Mouse (Mus musculus): ENCODE results near the gene Dgkg.

Gene Dgkg

DNA sequence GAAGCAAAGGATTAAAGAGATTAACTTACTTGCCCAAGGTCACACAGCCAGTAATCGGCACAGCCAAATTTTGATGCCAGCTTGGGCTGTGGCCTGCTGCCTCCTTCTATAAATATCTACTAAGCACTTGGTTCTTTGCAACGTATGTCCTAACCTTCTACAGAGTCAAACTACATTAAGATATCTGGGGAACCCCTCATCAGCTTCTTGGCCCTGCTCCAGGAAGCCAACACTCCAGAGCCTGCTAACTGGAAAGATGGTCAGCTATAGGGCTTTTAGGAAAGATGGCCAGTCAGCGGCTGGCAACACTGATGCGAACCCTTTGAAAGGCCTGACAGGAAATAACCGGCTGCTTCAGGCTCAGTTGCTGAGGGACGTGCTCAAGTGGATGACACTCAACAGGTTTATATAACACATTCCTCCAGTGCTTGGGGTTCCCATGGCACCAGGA, 114.3 kb downstream of the Dgkg start:
- no peak for DNase-seq

DNA sequence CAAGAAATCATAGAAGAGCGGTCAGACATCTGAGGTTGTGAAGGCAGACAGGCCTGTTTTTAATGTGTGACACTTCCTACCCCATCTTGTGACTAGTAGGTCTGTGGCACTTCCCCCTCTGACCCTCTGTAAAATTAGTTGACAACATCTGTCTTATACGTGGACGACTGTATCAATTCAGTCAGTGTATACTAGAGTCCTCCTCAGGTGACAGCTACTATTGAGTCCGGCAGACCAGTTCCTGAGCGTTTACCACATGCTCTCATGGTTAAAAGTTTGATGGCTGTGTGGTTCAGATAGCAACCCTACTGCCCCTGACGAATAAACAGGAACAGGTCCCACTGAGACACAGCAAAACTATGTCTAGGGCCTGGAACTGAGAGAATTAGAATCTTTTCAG, 117.7 kb downstream of the Dgkg start:
- DNase-seq: no peak

DNA sequence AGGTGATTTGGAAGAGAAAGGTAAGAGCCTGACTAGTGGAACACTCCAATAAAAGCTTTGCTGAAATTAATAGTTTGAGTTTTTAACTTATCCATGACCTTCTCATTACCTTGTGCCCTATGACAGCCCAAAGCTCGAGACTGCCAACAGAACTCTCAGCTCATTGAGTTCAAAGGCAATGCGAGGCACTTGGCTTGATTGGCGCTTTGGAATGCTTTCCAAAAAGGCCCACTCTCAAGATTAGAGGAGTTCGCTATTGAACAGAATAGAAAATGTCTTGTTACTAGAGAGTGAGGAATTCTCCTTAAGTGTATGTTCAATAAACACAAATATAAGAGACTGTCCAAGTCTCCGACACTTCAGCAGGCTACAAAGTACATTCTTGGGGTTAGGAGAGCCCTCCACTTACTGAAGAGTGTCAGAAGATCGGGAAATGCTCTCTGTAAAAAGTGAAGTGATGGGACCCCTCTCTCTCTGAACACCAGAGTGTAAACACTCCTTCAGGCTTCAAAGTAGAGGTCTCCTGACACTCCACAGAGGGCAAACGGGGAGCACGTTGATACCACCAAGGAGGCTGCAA, 120.3 kb downstream of the Dgkg start:
- no peak for DNase-seq

DNA sequence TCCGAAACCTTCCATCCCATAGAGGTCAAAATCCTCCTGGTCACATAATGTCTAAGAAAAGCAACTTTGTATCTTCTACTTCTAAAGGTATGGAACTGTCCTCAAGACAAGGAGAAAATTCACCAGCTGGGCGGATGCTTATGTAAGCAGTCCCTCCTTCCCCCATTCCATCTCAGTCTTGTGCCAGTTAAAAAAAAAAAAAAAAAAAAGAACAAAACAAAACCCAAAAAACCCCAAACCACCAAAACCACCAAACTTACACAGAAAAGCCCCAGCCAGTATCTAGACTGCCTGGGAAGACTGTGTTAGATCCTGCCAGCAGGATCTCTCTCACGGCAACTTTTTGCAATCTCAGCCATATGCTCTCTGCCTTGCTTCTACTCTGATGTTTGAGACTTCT, 123.9 kb downstream of the Dgkg start:
- no peak for DNase-seq

DNA sequence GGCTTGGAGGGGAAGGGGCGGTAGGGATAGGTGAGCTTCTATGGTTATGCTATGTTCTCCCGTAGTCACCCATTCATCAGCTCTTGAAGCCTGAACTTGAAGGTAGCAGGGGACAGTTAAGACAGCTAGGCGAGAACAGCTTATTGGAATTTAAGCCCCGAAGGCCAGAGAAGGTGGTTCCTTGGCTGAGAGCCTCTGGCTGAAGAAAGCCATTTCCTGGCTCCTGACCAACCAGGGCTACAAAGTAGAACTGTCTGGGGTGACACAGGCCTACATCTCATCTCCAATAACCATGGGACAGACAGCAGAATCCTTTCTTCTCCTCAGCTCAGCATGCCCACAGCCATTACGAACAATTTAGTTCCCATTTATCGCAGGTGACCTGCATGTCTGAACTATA, 125.2 kb downstream of the Dgkg start:
- peak in 1 of 2 experiments; percentile 57 for DNase-seq

DNA sequence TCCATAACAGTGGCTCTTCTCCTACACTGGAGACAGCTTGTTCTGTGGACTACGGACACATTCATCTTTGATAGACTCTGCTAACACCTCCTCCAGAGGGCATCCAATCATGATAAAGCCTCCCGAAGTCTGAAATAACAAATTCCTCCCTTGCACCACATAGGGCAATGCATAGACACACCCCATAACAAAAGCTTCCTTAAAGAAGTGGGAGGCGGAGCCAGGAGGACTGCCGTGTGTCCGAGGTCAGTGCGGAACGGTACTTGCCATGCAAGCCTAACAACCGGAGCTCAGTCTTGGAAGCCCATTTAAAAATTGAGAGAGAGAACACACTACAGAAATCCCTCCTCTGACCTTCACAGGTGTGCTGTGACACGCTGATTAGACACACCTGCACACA, 126.0 kb downstream of the Dgkg start:
- DNase-seq: no peak

DNA sequence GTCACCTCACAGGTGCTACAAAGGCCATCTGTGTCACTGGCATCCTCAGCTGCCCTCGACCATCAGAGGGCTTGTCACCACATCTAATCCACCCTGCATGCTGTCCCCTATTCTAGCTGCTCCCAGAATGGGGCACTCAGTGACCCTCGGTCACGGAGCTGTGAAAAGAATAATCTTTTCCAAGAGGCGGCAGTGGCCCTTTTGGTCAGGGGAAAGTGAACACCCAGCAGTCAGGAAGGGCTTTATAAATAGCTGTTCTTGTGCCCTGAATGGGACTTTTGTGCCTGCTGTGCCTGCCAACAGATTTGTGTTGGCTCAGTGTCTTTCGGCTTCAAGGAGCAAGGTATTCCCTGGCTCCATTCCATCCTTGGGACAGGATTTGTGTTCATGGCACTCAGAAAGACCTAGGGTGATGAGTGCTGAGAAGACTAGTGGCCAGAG, 129.5 kb downstream of the Dgkg start:
- peak; percentile 62 to 70 for DNase-seq

DNA sequence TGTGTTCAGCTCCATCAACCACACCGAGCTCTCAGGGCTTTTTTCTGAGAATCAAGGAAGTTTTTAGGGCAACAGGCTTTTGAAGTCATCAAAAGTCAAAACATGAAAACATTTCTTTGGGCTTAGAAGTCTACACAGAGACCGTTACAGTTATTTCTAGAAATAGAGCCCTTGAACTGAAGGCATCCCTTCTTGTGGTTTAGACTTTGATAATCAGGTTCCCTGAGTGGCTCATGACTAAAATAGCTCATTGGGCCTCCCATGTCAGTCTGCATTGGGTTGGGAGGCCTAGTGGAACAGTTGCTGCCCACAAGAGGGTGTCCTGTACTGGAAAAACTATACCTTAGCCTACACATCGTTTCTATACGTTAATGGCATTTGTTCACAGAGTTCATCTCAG, 130.6 kb downstream of the Dgkg start:
- no peak for DNase-seq

DNA sequence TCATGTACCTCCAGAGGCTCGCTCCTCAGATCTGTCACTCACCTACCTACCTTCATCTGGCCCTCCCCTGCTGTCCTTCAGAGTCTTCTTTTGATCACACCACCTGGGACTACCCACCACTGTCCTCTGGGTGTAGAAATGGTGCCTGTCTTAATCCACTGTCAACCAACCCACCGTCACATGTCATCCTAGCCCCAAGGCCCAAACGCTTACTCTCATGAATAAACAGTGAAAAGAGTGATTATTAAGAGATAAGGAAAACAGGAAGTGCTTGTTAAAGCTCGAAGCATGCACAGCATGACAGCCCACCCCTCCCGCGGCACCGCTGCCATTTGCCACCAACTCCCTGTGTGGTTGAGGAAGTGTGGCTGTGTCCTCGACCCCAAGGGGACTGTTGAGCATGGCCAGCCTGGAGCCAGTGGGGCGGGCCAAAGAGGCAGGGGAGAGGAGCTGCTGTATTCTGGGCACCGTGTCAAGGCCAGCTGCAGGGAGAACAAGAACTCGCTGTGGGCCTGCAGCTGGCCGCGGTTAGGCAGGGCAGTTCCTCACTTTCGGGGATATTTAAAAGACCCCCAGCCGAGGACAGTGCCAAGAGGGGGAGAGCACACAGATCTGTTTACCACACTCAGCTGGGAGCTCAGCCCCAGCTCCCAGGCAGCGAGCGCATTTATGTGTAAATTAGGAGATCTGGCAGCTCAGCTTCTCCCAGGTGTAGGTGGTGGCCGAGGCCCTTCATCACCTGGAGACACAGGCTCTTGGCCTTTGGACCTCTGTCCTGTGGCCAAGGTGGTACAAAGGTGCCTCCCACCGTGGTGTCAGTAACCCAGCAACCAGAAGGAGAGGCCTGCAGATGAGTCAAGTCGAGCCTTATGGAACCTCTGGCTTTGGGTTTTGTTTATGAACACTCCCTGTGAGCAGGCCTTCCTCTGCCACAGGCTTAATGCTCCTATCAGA, 139.3 kb downstream of the Dgkg start:
- DNase-seq: peak in 1 of 2 experiments; percentile 50

DNA sequence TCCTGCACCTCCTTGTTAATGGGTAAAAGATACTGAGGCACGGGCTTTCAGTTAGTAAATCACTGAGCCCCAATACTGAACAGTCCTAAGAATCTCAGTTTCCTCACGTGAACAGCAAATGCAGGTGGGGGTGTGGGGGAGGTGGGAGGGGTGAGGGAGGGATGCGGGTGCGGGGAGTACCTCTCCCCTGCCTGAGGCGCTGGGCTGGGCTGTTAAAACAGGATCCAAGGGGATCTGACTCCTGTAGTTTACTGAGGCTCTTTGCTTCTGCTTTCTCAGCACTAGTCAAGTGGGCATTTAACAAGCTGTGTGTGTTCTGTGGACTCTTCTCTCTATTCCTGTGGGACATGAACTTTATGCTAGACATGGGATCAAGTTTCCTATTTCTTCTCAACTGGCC, 141.5 kb downstream of the Dgkg start:
- DNase-seq: no peak

DNA sequence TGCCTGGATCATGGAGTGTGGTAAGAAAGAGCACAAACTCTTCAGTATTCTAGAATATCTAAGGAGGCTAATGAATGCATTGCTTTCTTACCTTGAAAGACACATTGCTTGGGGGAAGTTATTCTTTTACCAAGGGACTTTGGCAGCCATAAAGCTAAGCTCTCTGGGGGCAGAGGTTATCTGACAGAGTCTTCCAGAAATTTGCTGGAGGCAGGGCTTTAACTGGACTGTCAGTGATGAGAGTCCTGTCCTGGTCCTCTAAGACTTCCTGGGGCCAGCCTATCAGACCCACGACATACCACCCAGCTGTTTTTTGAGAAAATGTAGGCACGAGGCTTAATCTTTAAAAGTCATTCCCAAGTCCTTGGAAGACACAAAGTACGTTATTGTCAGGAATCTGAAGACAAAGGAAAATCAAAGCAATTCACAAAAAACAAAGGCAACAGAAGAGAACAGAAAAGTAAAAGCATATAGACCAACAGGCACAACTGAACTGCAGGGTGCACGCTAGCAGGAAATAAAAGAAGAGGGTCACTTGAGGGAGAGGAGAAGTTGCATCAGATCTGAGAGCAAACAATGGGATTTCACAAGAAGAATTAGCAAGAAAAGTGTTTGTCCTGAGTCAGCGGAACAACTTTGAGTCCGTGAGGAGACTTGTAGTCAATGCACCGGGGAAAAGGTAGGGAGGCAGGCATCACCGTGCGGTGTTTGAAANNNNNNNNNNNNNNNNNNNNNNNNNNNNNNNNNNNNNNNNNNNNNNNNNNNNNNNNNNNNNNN, 146.0 kb downstream of the Dgkg start:
- no peak for DNase-seq

DNA sequence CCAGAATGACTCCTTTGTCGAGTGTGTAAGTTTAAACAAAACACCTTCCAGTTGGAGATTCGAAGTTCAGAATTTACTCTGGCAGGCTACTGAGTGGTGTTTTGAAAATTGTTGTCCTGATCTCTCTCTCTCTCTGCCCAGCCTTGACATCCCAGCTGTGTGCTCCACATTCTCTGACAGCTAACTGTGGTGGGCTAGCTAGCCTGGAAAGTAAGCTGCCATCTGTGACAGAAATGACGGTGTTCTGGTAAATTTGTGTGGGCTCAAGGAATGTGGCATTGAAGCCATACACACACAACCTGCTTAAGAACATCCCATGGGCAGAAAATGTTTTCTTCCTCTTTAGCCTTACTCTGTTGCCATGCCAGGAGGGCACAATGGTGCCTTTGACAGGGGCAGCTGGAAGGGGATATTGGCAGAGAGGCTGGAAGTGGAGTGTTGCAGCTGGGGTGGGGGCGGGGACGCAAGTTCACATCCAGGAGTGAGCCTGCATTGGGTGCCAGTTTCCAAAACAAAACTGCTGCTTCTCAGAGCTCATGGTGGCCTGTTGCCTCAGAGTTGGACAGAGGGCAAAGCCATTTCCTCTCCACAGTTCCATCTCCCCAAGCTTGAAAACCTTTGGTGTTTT, 148.0 kb downstream of the Dgkg start:
- no peak for DNase-seq

DNA sequence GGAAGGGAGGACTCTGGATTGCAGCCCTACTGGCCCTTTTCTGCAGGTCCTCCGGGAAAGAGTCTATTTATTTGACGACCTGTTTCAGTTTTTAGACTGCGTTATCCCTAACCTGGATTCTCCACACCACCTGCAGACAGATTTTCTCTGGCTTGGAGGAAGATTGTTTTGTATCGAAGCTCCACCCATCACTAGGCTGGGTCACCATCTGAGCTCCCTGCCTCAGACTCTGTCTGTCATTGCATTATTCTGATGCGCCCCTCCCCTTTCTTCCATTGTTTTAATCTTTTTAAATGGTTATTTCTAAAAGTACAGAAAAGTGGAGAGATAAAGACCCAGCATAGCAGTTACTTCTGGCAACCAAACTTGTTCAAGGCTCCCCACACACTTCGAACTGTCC, 151.4 kb downstream of the Dgkg start:
- no peak for DNase-seq

DNA sequence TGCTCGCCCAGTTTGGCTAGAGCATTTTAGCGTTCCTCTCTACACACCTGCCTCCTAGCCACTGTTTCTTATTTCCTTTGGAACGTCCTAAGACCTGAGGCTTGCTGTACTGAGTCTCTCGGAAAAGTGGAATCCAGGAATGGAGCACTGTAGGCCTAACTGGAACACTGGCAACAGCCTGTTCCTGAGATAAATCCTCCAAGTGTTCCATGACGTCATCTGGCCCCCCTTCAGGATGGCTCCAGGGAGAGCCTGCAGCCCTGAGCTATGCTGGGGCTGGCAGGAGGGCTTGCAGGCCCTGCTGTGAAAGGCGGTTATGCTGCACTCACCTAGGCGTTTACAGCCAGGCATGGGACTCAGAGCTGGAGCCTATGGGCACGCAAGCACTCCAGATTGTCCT, 152.2 kb downstream of the Dgkg start:
- DNase-seq: peak in 1 of 2 experiments; percentile 56

DNA sequence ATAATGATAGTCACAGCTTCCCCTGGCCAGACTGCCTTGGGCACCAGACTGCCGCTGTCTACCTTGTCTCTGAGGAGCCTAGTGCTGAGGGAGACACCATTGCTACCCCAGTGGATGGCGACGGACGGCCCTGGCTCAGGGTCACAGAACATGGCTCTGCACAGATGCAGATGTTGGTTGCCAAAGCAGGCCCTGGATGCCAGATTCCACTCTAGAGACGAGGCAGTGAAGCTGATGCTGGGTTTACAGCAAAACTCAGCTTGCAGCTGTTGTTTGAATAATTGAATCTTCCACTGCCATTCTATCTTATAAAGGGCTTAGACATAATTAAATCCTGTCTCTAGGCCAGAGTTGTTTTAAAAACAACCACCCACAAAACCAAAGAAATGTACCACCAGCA, 153.0 kb downstream of the Dgkg start:
- DNase-seq: no peak

DNA sequence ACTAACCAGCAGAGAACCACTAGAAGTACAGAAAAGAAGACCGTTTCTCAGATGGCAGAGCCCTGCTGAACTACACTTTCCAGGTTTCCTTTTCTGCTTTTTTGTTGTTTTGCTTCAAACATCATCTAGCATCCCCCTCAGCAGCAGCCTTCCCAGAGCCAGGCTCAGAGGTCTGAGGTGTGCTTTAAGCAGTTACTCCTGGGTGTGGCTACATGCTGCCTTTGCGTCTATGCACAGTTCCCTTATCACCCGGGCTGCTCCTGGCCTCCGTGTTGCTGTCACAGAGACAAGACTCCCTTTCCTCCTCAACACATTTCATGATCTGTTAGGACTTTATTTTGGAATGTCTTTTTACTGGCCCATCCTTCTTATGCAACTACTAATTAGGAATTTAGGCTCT, 153.6 kb downstream of the Dgkg start:
- DNase-seq: no peak

DNA sequence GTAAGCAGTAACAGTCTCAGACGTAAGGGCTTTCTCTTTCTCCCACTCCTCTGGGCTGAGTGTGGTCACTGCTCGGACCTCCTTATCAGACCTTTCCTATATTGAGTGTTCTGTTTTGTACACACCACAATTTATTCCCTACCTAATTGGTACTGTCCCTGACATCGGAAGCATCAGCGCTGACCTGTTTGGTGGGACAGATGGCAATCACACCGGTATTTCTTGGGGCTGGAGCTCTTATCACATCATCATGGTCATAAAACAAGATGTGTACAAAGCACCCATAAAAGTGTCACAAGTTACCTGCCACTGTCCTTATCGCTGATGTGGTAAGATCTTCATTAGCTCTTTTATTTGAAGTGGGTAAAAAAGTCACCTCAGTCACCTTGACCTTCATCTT, 155.2 kb downstream of the Dgkg start:
- no peak for DNase-seq

DNA sequence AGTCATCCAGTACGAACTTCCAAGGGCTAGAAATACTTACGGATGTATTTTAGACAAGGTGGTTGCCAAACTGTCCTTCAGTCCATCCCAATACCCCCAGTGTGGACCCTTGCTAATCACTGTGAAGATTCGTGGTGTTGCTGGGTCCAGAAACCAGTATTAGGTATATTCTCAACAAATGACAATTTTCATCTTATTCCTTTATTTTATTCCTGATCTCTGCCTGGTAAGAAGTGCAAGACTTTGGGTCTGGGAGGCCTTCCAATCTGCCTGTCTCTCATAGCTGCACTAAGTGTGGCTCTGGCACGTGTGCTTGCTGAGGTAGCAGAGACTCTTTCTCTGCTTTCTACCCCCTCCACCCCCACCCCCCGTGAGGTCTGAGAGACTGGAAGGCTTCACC, 156.5 kb downstream of the Dgkg start:
- DNase-seq: no peak

DNA sequence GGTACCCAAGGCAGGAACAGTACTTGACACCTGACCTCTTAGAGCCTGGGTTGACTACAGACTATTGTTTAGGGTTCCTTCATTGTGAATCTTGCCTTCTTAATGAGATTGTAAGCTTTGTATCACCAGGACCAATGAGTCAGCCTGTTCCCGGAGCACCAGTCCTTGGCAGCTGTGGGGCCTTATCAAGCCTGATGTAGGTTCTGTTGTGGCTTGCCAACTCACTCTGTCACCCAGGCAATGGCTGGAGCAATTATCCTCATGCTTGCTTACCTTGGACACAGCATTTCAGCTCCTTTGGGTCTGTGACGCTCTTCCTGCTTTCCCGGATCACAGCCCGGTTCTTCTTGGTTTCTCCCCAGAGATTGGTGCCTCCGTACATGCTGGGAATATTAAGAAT, 157.1 kb downstream of the Dgkg start:
- no peak for DNase-seq

DNA sequence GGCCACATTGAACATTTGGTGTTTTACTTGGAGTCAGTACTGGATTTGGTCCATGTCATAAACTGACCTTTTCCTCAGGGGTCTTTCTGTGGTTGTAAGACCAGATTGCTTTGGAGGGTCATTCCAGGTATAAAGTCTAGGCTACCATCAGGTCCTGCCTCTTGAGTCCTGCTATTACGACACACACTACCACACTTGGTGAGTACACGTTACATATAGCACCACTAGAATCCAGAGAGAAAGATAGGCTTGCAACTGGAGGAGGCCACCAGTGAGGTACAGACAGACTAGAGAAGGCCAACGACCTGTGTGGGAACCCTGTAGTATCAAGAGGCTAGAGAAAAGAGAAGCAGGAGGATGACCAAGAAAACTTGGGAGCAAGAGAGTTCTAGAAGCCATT, 157.6 kb downstream of the Dgkg start:
- no peak for DNase-seq

DNA sequence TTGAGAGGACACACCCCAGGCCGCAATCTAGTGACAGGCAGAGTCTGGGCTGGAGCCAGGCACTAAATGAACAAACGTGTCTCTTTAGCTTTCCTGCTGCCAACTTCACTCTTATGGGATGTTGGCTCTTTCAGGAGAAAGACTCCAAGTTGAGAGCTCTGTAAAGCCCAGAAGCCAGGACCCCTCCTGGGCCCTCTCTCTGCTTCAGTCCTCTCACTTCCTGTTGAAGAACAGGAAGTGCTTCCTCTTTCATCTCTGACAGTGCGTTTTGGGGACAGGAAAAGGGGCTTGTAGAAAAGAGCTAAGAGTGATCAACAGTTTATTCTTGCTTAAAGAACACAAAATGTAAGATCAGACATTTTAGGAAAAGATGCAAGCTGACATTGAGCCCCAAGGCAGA, 159.0 kb downstream of the Dgkg start:
- DNase-seq: no peak

DNA sequence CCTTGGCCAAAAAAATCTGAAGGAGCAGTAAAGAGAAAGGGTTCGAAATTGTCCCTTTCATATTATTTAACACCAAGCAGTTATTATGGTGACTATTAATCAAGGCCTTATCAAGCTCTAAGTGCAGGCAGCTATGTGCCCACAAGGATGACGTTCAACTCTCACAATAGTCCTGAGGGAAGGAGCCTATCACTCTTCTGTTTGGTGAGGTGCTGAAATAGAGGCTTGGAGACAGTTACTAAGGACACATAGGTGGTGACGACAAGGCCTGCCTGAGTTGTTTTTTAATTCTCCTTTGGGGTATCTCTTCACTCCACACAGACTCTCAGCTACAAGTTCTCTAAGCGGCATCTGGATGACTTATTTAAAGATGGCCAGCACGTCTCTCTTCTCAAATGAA, 161.8 kb downstream of the Dgkg start:
- DNase-seq: no peak

DNA sequence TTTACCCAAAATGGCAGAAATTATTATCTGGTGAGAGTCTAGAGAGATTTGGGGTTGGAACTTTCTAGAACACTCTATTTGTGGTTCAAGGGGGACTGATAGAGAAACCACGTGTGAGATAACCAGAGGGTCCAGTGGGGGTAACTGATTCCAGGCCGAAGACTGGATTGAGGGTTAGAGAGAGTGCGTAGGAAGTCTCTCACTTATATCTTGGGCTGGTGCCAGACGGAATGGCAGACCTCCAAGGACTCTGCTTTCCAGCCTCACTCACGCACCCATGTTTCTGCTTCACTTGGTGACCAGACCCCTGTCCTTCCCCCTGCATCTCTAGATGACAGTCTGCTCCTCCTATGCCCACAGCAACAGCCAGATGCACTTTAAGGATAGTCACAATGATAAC, 162.2 kb downstream of the Dgkg start:
- DNase-seq: peak; percentile 36 to 67

All from cerebellum, postnatal 25 days (tissue).